Mouse (Mus musculus): Measurements from ENCODE around the gene Sirt2.

GRCm38 (mm10) chr7:28792391-28793185 is 26.1 kb downstream of the Sirt2 start:
- TF ChIP-seq CTCF (IDR thresholded peaks at IDR 0.05; ENCODE audit: low read depth, low read length), result no peak
- TF ChIP-seq POLR2A (IDR thresholded peaks at IDR 0.05; ENCODE audit: extremely low read depth, insufficient read depth, low read length), result no peak
